Mouse (Mus musculus) MEL (cell line): ENCODE results near the gene Tdrd3.

Experiments used
- NRF1 ChIP-seq: IDR thresholded peaks from 2 replicates; pipeline ENCODE4 v1.6.1; 2014; ENCODE audit warnings: low read depth, mild to moderate bottlenecking, inconsistent platforms, low read length, improper control_type of control experiment, moderate library complexity; ENCODE audit not compliant: poor library complexity, insufficient read depth, severe bottlenecking
- POLR2A ChIP-seq, 2 experiments: IDR thresholded peaks; 2 replicates each; pipeline ENCODE4 v1.6.1; 2011 to 2012; ENCODE audit warnings: low read length in 2 of 2, mild to moderate bottlenecking in 2 of 2, control low read depth in 1 of 2, improper control_type of control experiment in 1 of 2, low read depth in 1 of 2, moderate library complexity in 1 of 2; ENCODE audit not compliant: control insufficient read depth in 1 of 2, insufficient read depth in 1 of 2, poor library complexity in 1 of 2

DNA sequence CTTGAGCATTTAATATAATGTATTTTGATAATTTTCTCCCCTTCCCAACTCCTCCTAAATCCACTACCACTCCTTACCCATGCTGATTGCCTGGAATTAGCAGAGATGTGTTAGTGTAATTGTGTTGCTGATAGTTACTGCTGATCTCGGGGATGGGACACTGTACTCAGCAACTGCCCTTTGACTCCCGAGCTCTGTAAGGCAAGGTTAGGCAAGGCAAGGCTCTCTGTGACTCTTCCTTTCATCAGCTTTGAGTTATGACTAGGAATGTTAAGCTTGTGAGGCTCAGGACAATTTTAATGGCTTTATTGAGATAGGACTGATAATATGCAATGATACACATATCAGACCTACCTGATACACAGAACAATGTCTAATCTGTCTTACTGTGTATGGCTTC is 56.3 kb downstream of the Tdrd3 start:
- TF ChIP-seq NRF1 (no peak), POLR2A (IDR thresholded peaks at IDR 0.05; ENCODE audit: control insufficient read depth in 1 of 2, insufficient read depth in 1 of 2, low read depth in 1 of 2, low read length in 2 of 2, poor library complexity in 1 of 2) (no peak)
